Mouse (Mus musculus) brain, embryonic 14.5 days (tissue): ENCODE results near the gene Sel1l3.

Experiments used
- CTCF ChIP-seq: fragments of 200-500 bp; IDR thresholded peaks from 2 replicates; pipeline ENCODE4 v1.5.1; 2012; ENCODE audit warnings: inconsistent platforms, mild to moderate bottlenecking, moderate library complexity, borderline replicate concordance; ENCODE audit not compliant: insufficient read depth, insufficient read length; ENCODE audit errors: extremely low read depth
- POLR2A ChIP-seq: fragments of 200-500 bp; IDR thresholded peaks from 2 replicates; pipeline ENCODE4 v1.6.1; 2012; ENCODE audit warnings: mild to moderate bottlenecking, inconsistent platforms, borderline replicate concordance; ENCODE audit not compliant: poor library complexity, insufficient read depth, insufficient read length, severe bottlenecking; ENCODE audit errors: extremely low read depth

GRCm38 (mm10) chr5:53142587-53142986 lies 71.1 kb downstream of the Sel1l3 start:
- no peak for TF ChIP-seq CTCF
- no peak for TF ChIP-seq POLR2A
